Mouse (Mus musculus) midbrain, embryonic 16.5 days (tissue): ENCODE measurements around the gene Lce1i. TPM values are rescaled to one million over a fixed set of nuclear protein-coding genes. Genes with fewer than 3 reads are reported as not detected.

Experiments
- ATAC-seq: fragments of 200-750 bp; cut with Nextera tagmentation; 2 replicates; pipeline ENCODE4 v1.8.0; 2017; ENCODE audit warnings: moderate TSS enrichment
- H3K27ac ChIP-seq: fragments of 300-500 bp; sonication (generic); 2 replicates; pipeline ENCODE4 v1.5.1; 2014; ENCODE audit warnings: mild to moderate bottlenecking, low read length, mixed read lengths
- H3K27me3 ChIP-seq: fragments of 300-500 bp; sonication (generic); 2 replicates; pipeline ENCODE4 v1.6.1; 2014; ENCODE audit warnings: low read depth, low read length, mixed read lengths; ENCODE audit not compliant: control insufficient read depth, insufficient read depth
- H3K36me3 ChIP-seq: fragments of 300-500 bp; sonication (generic); 2 replicates; pipeline ENCODE4 v1.6.1; 2014; ENCODE audit warnings: mild to moderate bottlenecking, low read length, moderate library complexity, mixed read lengths; ENCODE audit not compliant: control insufficient read depth, insufficient read depth
- H3K4me1 ChIP-seq: fragments of 300-500 bp; sonication (generic); 2 replicates; pipeline ENCODE4 v1.6.1; 2014; ENCODE audit warnings: mild to moderate bottlenecking, low read length, mixed read lengths; ENCODE audit not compliant: control insufficient read depth, insufficient read depth
- H3K4me2 ChIP-seq: fragments of 300-500 bp; sonication (generic); 2 replicates; pipeline ENCODE4 v1.6.1; 2014; ENCODE audit warnings: mild to moderate bottlenecking, low read length, mixed read lengths
- H3K4me3 ChIP-seq: fragments of 300-500 bp; sonication (generic); 2 replicates; pipeline ENCODE4 v1.5.1; 2014; ENCODE audit warnings: low read depth, mild to moderate bottlenecking, low read length, moderate library complexity, mixed read lengths
- H3K9ac ChIP-seq: fragments of 300-500 bp; sonication (generic); 2 replicates; pipeline ENCODE4 v1.6.1; 2014; ENCODE audit warnings: low read depth, low read length, mixed read lengths
- H3K9me3 ChIP-seq: fragments of 300-500 bp; sonication (generic); replicated peaks from 2 replicates; pipeline ENCODE4 v1.6.1; 2014; ENCODE audit warnings: mild to moderate bottlenecking, low read length, mixed read lengths; ENCODE audit not compliant: control insufficient read depth, poor library complexity, severe bottlenecking
- whole genome bisulfite sequencing: fragments of 180-500 bp; shearing (Covaris S2); extraction: QIAGEN DNeasy Blood & Tissue Kit; methylation state at CpG from one replicate; pipeline ENCODE4 v1.1.7; 2014; 5-methylcytosine and 5-hydroxymethylcytosine counted together
- polyA plus RNA-seq: library from polyadenylated mRNA; unstranded; fragments of >200 nt; fragmentation: Nextera tagmentation; extraction: Ambion mirVana; gene quantifications from 2 replicates; pipeline ENCODE4 v1.2.1, GENCODE M21; 2015

The Lce1i gene
- polyA plus RNA-seq, 1 experiment from 2014 or later = not detected

GRCm38 (mm10) chr3:92753197-92753596 lies 25.5 kb downstream of the Lce1i start:
- no peak overlapping the region for H3K27ac ChIP-seq
- no peak overlapping the region for H3K4me3 ChIP-seq
- H3K36me3 ChIP-seq = no peaks in the 10 kb centered on the region
- H3K4me2 ChIP-seq = no peak overlapping the region
- no peaks in the 10 kb centered on the region for H3K9me3 ChIP-seq
- no peaks in the 10 kb centered on the region for H3K27me3 ChIP-seq
- H3K4me1 ChIP-seq = no peaks in the 10 kb centered on the region
- no peak for ATAC-seq
- WGBS = 39% methylated on average over 3 of the region's 3 CpGs
- no peak overlapping the region for H3K9ac ChIP-seq

- no peaks in the 10 kb centered on the region for H3K4me1 ChIP-seq
- no peaks in the 10 kb centered on the region for H3K27me3 ChIP-seq
- H3K4me3 ChIP-seq = no peak within 1 kb of the TSS
- no peak for ATAC-seq
- no peaks in the 10 kb centered on the region for H3K9me3 ChIP-seq
- H3K27ac ChIP-seq = no peak within 1 kb of the TSS
- 87% methylated on average over 1 of the region's 1 CpGs for WGBS
- H3K9ac ChIP-seq = no peak within 1 kb of the TSS
- H3K36me3 ChIP-seq = no peaks in the 10 kb centered on the region
- H3K4me2 ChIP-seq = no peak within 1 kb of the TSS
Observed at GRCm38 (mm10) chr3:92752238-92752637, 26.5 kb downstream of the Lce1i start, which contains the start of gene Lce1g. Gene Lce1g (minus strand): TSS chr3:92752338.

GRCm38 (mm10) chr3:92738996-92739395 lies 39.7 kb downstream of the Lce1i start, which contains the start of gene Gm38119:
Gene Gm38119 (minus strand): TSS chr3:92739096.
- Histone ChIP-seq H3K4me2 (no peak within 1 kb of the TSS), H3K4me3 (no peak within 1 kb of the TSS), H3K9ac (no peak within 1 kb of the TSS), H3K4me1 (no peaks in the 10 kb centered on the region), H3K27me3 (no peaks in the 10 kb centered on the region), H3K36me3 (no peaks in the 10 kb centered on the region), H3K9me3 (no peaks in the 10 kb centered on the region), H3K27ac (no peak within 1 kb of the TSS)
- WGBS = 72% methylated on average over 1 of the region's 1 CpGs
- ATAC-seq = no peak

Other genes starting within 250 kb of the Lce1i start
- not detected in 2 replicates for gene 2310046K23Rik, start 244.4 kb downstream of the Lce1i start, polyA plus RNA-seq
- gene Ivl, start 205.2 kb downstream of the Lce1i start, polyA plus RNA-seq = not detected in 2 replicates
- not detected in 2 replicates for gene Smcp, start 189.9 kb downstream of the Lce1i start, polyA plus RNA-seq
- not detected in 2 replicates for gene 2210017I01Rik, start 171.4 kb downstream of the Lce1i start, polyA plus RNA-seq
- gene Lce6a, start 157.2 kb downstream of the Lce1i start, polyA plus RNA-seq = not detected in 2 replicates
- not detected in 2 replicates for gene Lce1a1, start 130.6 kb downstream of the Lce1i start, polyA plus RNA-seq
- gene Lce1b, start 122.0 kb downstream of the Lce1i start, polyA plus RNA-seq = not detected in 2 replicates
- gene Lce1a2, start 108.6 kb downstream of the Lce1i start, polyA plus RNA-seq = not detected in 2 replicates
- not detected in 2 replicates for gene Lce1c, start 99.7 kb downstream of the Lce1i start, polyA plus RNA-seq
- not detected in 2 replicates for gene Lce1d, start 91.7 kb downstream of the Lce1i start, polyA plus RNA-seq
- gene Lce1e, start 69.8 kb downstream of the Lce1i start, polyA plus RNA-seq = not detected in 2 replicates
- not detected in 2 replicates for gene Lce1f, start 58.5 kb downstream of the Lce1i start, polyA plus RNA-seq
- not detected in 2 replicates for gene Gm38119, start 39.8 kb downstream of the Lce1i start, polyA plus RNA-seq
- not detected in 2 replicates for gene Lce1g, start 26.6 kb downstream of the Lce1i start, polyA plus RNA-seq
- not detected in 2 replicates for gene Lce1h, start 13.8 kb downstream of the Lce1i start, polyA plus RNA-seq
- not detected in 2 replicates for gene Lce1j, start 11.6 kb upstream of the Lce1i start, polyA plus RNA-seq
- gene Lce1k, start 29.0 kb upstream of the Lce1i start, polyA plus RNA-seq = not detected in 2 replicates
- not detected in 2 replicates for gene Kprp, start 48.3 kb upstream of the Lce1i start, polyA plus RNA-seq
- gene Lce1l, start 72.4 kb upstream of the Lce1i start, polyA plus RNA-seq = not detected in 2 replicates
- gene 2310050C09Rik, start 91.3 kb upstream of the Lce1i start, polyA plus RNA-seq = not detected in 2 replicates
- not detected in 2 replicates for gene Lce3a, start 147.3 kb upstream of the Lce1i start, polyA plus RNA-seq
- not detected in 2 replicates for gene Lce3b, start 154.1 kb upstream of the Lce1i start, polyA plus RNA-seq
- not detected in 2 replicates for gene Lce3c, start 165.6 kb upstream of the Lce1i start, polyA plus RNA-seq
- not detected in 2 replicates for gene Lce3d, start 178.5 kb upstream of the Lce1i start, polyA plus RNA-seq
- gene Lce3e, start 188.2 kb upstream of the Lce1i start, polyA plus RNA-seq = not detected in 2 replicates
- not detected in 2 replicates for gene Lce3f, start 213.3 kb upstream of the Lce1i start, polyA plus RNA-seq
- gene Crct1, start 236.8 kb upstream of the Lce1i start, polyA plus RNA-seq = 1.4 and 1.5 TPM in 2 replicates
- not detected in 2 replicates for gene Lce1m, start 240.2 kb upstream of the Lce1i start, polyA plus RNA-seq